Mouse (Mus musculus) heart, postnatal 0 days (tissue): ENCODE data around the gene Kif2a. TPM values are rescaled to one million over a fixed set of nuclear protein-coding genes. Genes with fewer than 3 reads are reported as not detected.

Source experiments
- ATAC-seq: fragments of 200-750 bp; cut with Nextera tagmentation; 2 replicates; pipeline ENCODE4 v1.8.0; 2017; ENCODE audit warnings: low read depth, moderate number of reproducible peaks, moderate library complexity; ENCODE audit not compliant: insufficient read depth
- DNase-seq: peaks from one replicate; pipeline ENCODE4 v3.0.0-alpha.2; 2016; ENCODE audit warnings: low spot score
- H3K27ac ChIP-seq: fragments of 300-500 bp; sonication (generic); 2 replicates; pipeline ENCODE4 v1.5.1; 2014; ENCODE audit warnings: low read depth, mild to moderate bottlenecking
- H3K27me3 ChIP-seq: fragments of 300-500 bp; sonication (generic); 2 replicates; pipeline ENCODE4 v1.6.1; 2014; ENCODE audit warnings: low read length, mixed read lengths; ENCODE audit not compliant: control insufficient read depth, insufficient read depth
- H3K36me3 ChIP-seq: fragments of 300-500 bp; sonication (generic); replicated peaks from 2 replicates; pipeline ENCODE4 v1.6.1; 2014; ENCODE audit warnings: low read length, mixed read lengths; ENCODE audit not compliant: control insufficient read depth, insufficient read depth
- H3K4me1 ChIP-seq: fragments of 300-500 bp; sonication (generic); 2 replicates; pipeline ENCODE4 v1.6.1; 2014; ENCODE audit warnings: antibody characterized with exemption; ENCODE audit not compliant: control insufficient read depth, insufficient read depth
- H3K4me2 ChIP-seq: fragments of 300-500 bp; sonication (generic); 2 replicates; pipeline ENCODE4 v1.6.1; 2014; ENCODE audit warnings: low read depth, mild to moderate bottlenecking, low read length, moderate library complexity
- H3K4me3 ChIP-seq: fragments of 300-500 bp; sonication (generic); 2 replicates; pipeline ENCODE4 v1.5.1; 2014; ENCODE audit warnings: low read depth, low read length
- H3K9ac ChIP-seq: fragments of 300-500 bp; sonication (generic); replicated peaks from 2 replicates; pipeline ENCODE4 v1.6.1; 2014; ENCODE audit warnings: low read depth, low read length, mixed read lengths
- H3K9me3 ChIP-seq: fragments of 300-500 bp; sonication (generic); replicated peaks from 2 replicates; pipeline ENCODE4 v1.6.1; 2016; ENCODE audit warnings: low read length; ENCODE audit not compliant: control insufficient read depth
- CTCF ChIP-seq: IDR thresholded peaks from 2 replicates; pipeline ENCODE4 v1.5.1; 2016; ENCODE audit warnings: antibody characterized with exemption, control low read depth, low read depth
- EP300 ChIP-seq: IDR thresholded peaks from 2 replicates; pipeline ENCODE4 v1.6.1; 2016; ENCODE audit warnings: antibody characterized with exemption, low read depth
- WGBS: fragments of 180-500 bp; shearing (Covaris S2); extraction: QIAGEN DNeasy Blood & Tissue Kit; methylation state at CpG from one replicate; pipeline ENCODE4 v1.1.7; 2014; 5-methylcytosine and 5-hydroxymethylcytosine counted together
- polyA plus RNA-seq: library from polyadenylated mRNA; unstranded; fragments of >200 nt; fragmentation: Nextera tagmentation; extraction: Ambion mirVana; gene quantifications from 2 replicates; pipeline ENCODE4 v1.2.1, GENCODE M21; 2015
- total RNA-seq: library from RNA; depleted of rRNA; stranded (reverse); fragments of >200 nt; gene quantifications from 2 replicates; pipeline ENCODE4 v1.2.3, GENCODE M21; 2014; ENCODE audit warnings: low replicate concordance

Gene Kif2a
- total and polyA plus RNA-seq, 2 experiments from 2014 or later: 6.5 to 11.7 TPM

GRCm38 (mm10) chr13:107060098-107060497 is 38.2 kb upstream of the Kif2a start:
- Histone ChIP-seq H3K4me2 (no peak overlapping the region), H3K4me1 (0 out of 2 replicates have a peak, but pooled peaks cover 4% of the 10 kb centered on the region), H3K9ac (no peak overlapping the region), H3K27me3 (no peaks in the 10 kb centered on the region), H3K4me3 (no peak overlapping the region), H3K36me3 (no peaks in the 10 kb centered on the region), H3K9me3 (no peaks in the 10 kb centered on the region), H3K27ac (no peak overlapping the region)
- WGBS: 58% methylated on average over 7 of the region's 7 CpGs
- ATAC-seq: no peak
- no peak for DNase-seq
- TF ChIP-seq EP300: no peak
- TF ChIP-seq CTCF: no peak

GRCm38 (mm10) chr13:107059460-107059859 is 37.5 kb upstream of the Kif2a start:
- no peaks in the 10 kb centered on the region for H3K9me3 ChIP-seq
- no peak overlapping the region for H3K4me2 ChIP-seq
- no peak overlapping the region for H3K9ac ChIP-seq
- ATAC-seq: no peak
- H3K27ac ChIP-seq: no peak overlapping the region
- DNase-seq: no peak
- no peaks in the 10 kb centered on the region for H3K27me3 ChIP-seq
- H3K36me3 ChIP-seq: no peaks in the 10 kb centered on the region
- 0 out of 2 replicates have a peak, but pooled peaks cover 6% of the 10 kb centered on the region for H3K4me1 ChIP-seq
- TF ChIP-seq EP300 (no peak), CTCF (no peak)
- no peak overlapping the region for H3K4me3 ChIP-seq
- 80% methylated on average over 3 of the region's 3 CpGs for WGBS

GRCm38 (mm10) chr13:107056318-107056717 is 34.4 kb upstream of the Kif2a start:
- TF ChIP-seq EP300 (no peak), CTCF (peak; percentile 25; the same call in 1 of the 2 replicates)
- 41% methylated on average over 4 of the region's 4 CpGs for WGBS
- H3K9me3 ChIP-seq: no peaks in the 10 kb centered on the region
- H3K4me3 ChIP-seq: no peak overlapping the region
- H3K27ac ChIP-seq: no peak overlapping the region
- H3K4me2 ChIP-seq: no peak overlapping the region
- no peak overlapping the region for H3K9ac ChIP-seq
- no peaks in the 10 kb centered on the region for H3K27me3 ChIP-seq
- H3K36me3 ChIP-seq: no peaks in the 10 kb centered on the region
- DNase-seq: peak; percentile 40
- no peak for ATAC-seq
- H3K4me1 ChIP-seq: 0 out of 2 replicates have a peak, but pooled peaks cover 6% of the 10 kb centered on the region

GRCm38 (mm10) chr13:107054496-107054895 is 32.6 kb upstream of the Kif2a start:
- H3K9me3 ChIP-seq: no peaks in the 10 kb centered on the region
- no peak overlapping the region for H3K4me3 ChIP-seq
- peaks cover 10% of the 10 kb centered on the region; the same call in 1 of the 2 replicates for H3K4me1 ChIP-seq
- TF ChIP-seq CTCF: no peak
- no peak for TF ChIP-seq EP300
- ATAC-seq: no peak
- no peak overlapping the region for H3K4me2 ChIP-seq
- 64% methylated on average over 4 of the region's 4 CpGs for WGBS
- DNase-seq: no peak
- H3K9ac ChIP-seq: no peak overlapping the region
- H3K27ac ChIP-seq: no peak overlapping the region
- no peaks in the 10 kb centered on the region for H3K36me3 ChIP-seq
- H3K27me3 ChIP-seq: no peaks in the 10 kb centered on the region

GRCm38 (mm10) chr13:107051342-107051741 is 29.4 kb upstream of the Kif2a start:
- ATAC-seq: no peak
- Histone ChIP-seq H3K36me3 (no peaks in the 10 kb centered on the region), H3K9me3 (peaks cover 4% of the 10 kb centered on the region; the same call in 1 of the 2 replicates), H3K9ac (no peak overlapping the region), H3K27ac (peak overlapping the region; percentile 15; the same call in 1 of the 2 replicates), H3K4me2 (no peak overlapping the region), H3K4me1 (peaks cover 10% of the 10 kb centered on the region; the same call in 1 of the 2 replicates), H3K4me3 (no peak overlapping the region), H3K27me3 (no peaks in the 10 kb centered on the region)
- 40% methylated on average over 3 of the region's 3 CpGs for WGBS
- no peak for TF ChIP-seq EP300
- no peak for TF ChIP-seq CTCF
- no peak for DNase-seq

GRCm38 (mm10) chr13:107044229-107044628 is 22.3 kb upstream of the Kif2a start:
- 15% methylated on average over 5 of the region's 5 CpGs for WGBS
- TF ChIP-seq CTCF (no peak), EP300 (no peak)
- Histone ChIP-seq H3K27ac (no peak overlapping the region), H3K36me3 (no peaks in the 10 kb centered on the region), H3K4me3 (no peak overlapping the region), H3K4me1 (peaks cover 5% of the 10 kb centered on the region; the same call in 1 of the 2 replicates), H3K4me2 (no peak overlapping the region), H3K9ac (no peak overlapping the region), H3K27me3 (no peaks in the 10 kb centered on the region), H3K9me3 (peaks cover 4% of the 10 kb centered on the region; the same call in 1 of the 2 replicates)
- DNase-seq (no peak), ATAC-seq (no peak)
